Mouse (Mus musculus): ENCODE results near the gene Isl1. TPM values are rescaled to one million over a fixed set of nuclear protein-coding genes. Genes with fewer than 3 reads are reported as not detected.
A peak's percentile ranks its signal among the peaks of the same experiment; 100 is the strongest.

Isl1 gene
- total and polyA plus RNA-seq, 2 experiments from 2014 or later = 8.3 to 16.9 TPM

- Histone ChIP-seq H3K27ac (no peak overlapping the region), H3K9me3 (ENCODE audit: low read length) (no peaks in the 10 kb centered on the region), H3K9ac (replicated peaks; ENCODE audit: low read length) (no peak overlapping the region), H3K4me2 (ENCODE audit: low read depth, low read length) (no peak overlapping the region), H3K27me3 (ENCODE audit: insufficient read depth, low read length) (peaks cover 75% of the 10 kb centered on the region), H3K36me3 (ENCODE audit: insufficient read depth, low read length) (no peaks in the 10 kb centered on the region), H3K4me1 (ENCODE audit: insufficient read depth, low read length) (no peaks in the 10 kb centered on the region), H3K4me3 (ENCODE audit: low read length) (no peak overlapping the region)
- no peak for ATAC-seq
- no peak for DNase-seq (ENCODE audit: low spot score)
- TF ChIP-seq CTCF (IDR thresholded peaks at IDR 0.05; ENCODE audit: low read depth) = no peak
- 3% methylated on average over 6 of the region's 6 CpGs for WGBS
These were observed 14.8 kb downstream of the Isl1 start for GRCm38 (mm10) chr13:116294734-116295133.

- Histone ChIP-seq H3K27me3 (ENCODE audit: insufficient read depth, low read length) (peaks cover 69% of the 10 kb centered on the region), H3K36me3 (ENCODE audit: insufficient read depth, low read length) (no peaks in the 10 kb centered on the region), H3K4me1 (ENCODE audit: insufficient read depth, low read length) (no peaks in the 10 kb centered on the region), H3K4me2 (ENCODE audit: low read depth, low read length) (no peak overlapping the region), H3K9me3 (ENCODE audit: low read length) (no peaks in the 10 kb centered on the region), H3K27ac (no peak overlapping the region), H3K4me3 (ENCODE audit: low read length) (no peak overlapping the region), H3K9ac (replicated peaks; ENCODE audit: low read length) (no peak overlapping the region)
- WGBS = 2% methylated on average over 11 of the region's 11 CpGs
- TF ChIP-seq CTCF (IDR thresholded peaks at IDR 0.05; ENCODE audit: low read depth) = no peak
- no peak for DNase-seq (ENCODE audit: low spot score)
- ATAC-seq = no peak
These were observed 15.4 kb downstream of the Isl1 start for GRCm38 (mm10) chr13:116294151-116294461.

- no peak overlapping the region for H3K4me2 ChIP-seq (ENCODE audit: low read depth, low read length)
- no peak overlapping the region for H3K9ac ChIP-seq (replicated peaks; ENCODE audit: low read length)
- peaks cover 64% of the 10 kb centered on the region for H3K27me3 ChIP-seq (ENCODE audit: insufficient read depth, low read length)
- no peaks in the 10 kb centered on the region for H3K4me1 ChIP-seq (ENCODE audit: insufficient read depth, low read length)
- H3K27ac ChIP-seq = no peak overlapping the region
- 1% methylated on average over 27 of the region's 27 CpGs for WGBS
- H3K4me3 ChIP-seq (ENCODE audit: low read length) = no peak overlapping the region
- ATAC-seq = peak; percentile 45; the same call in 1 of the 2 replicates
- H3K9me3 ChIP-seq (ENCODE audit: low read length) = no peaks in the 10 kb centered on the region
- no peaks in the 10 kb centered on the region for H3K36me3 ChIP-seq (ENCODE audit: insufficient read depth, low read length)
- no peak for DNase-seq (ENCODE audit: low spot score)
- TF ChIP-seq CTCF (IDR thresholded peaks at IDR 0.05; ENCODE audit: low read depth) = no peak
These were observed 16.0 kb downstream of the Isl1 start for GRCm38 (mm10) chr13:116293301-116294150.

- H3K36me3 ChIP-seq (ENCODE audit: insufficient read depth, low read length) = no peaks in the 10 kb centered on the region
- H3K27ac ChIP-seq = no peak overlapping the region
- H3K9ac ChIP-seq (replicated peaks; ENCODE audit: low read length) = no peak overlapping the region
- no peaks in the 10 kb centered on the region for H3K9me3 ChIP-seq (ENCODE audit: low read length)
- H3K4me1 ChIP-seq (ENCODE audit: insufficient read depth, low read length) = no peaks in the 10 kb centered on the region
- no peak for TF ChIP-seq CTCF (IDR thresholded peaks at IDR 0.05; ENCODE audit: low read depth)
- H3K4me3 ChIP-seq (ENCODE audit: low read length) = no peak overlapping the region
- DNase-seq (ENCODE audit: low spot score) (no peak), ATAC-seq (no peak)
- no peak overlapping the region for H3K4me2 ChIP-seq (ENCODE audit: low read depth, low read length)
- 92% methylated on average over 1 of the region's 1 CpGs for WGBS
- peaks cover 31% of the 10 kb centered on the region for H3K27me3 ChIP-seq (ENCODE audit: insufficient read depth, low read length)
These were observed 19.8 kb downstream of the Isl1 start for GRCm38 (mm10) chr13:116289655-116290054.

- Histone ChIP-seq H3K4me1 (ENCODE audit: insufficient read depth, low read length) (no peaks in the 10 kb centered on the region), H3K9me3 (ENCODE audit: low read length) (no peaks in the 10 kb centered on the region), H3K27me3 (ENCODE audit: insufficient read depth, low read length) (no peaks in the 10 kb centered on the region), H3K27ac (no peak overlapping the region), H3K9ac (replicated peaks; ENCODE audit: low read length) (no peak overlapping the region), H3K4me2 (ENCODE audit: low read depth, low read length) (no peak overlapping the region), H3K4me3 (ENCODE audit: low read length) (no peak overlapping the region), H3K36me3 (ENCODE audit: insufficient read depth, low read length) (no peaks in the 10 kb centered on the region)
- ATAC-seq (no peak), DNase-seq (ENCODE audit: low spot score) (no peak)
- TF ChIP-seq CTCF (IDR thresholded peaks at IDR 0.05; ENCODE audit: low read depth) = no peak
- 59% methylated on average over 9 of the region's 9 CpGs for WGBS
These were observed 30.2 kb downstream of the Isl1 start for GRCm38 (mm10) chr13:116279207-116279772.
